Mouse (Mus musculus): Measurements from ENCODE around the gene Spata46.

GRCm38 (mm10) chr1:170343081-170343480 is 34.5 kb downstream of the Spata46 start:
- TF ChIP-seq CTCF (IDR thresholded peaks at IDR 0.05; ENCODE audit: low read depth) = no peak
- no peak for TF ChIP-seq EP300 (optimal IDR thresholded peaks at IDR 0.05)
